Mouse (Mus musculus): Measurements from ENCODE around the gene Cela2a.

- TF ChIP-seq CTCF (IDR thresholded peaks at IDR 0.05; ENCODE audit: borderline replicate concordance, insufficient read depth, low read depth, low read length) (no peak), POLR2A (IDR thresholded peaks at IDR 0.05; ENCODE audit: borderline replicate concordance, insufficient read depth, low read length) (no peak)
Measured at GRCm38 (mm10) chr4:141867498-141867897, 41.5 kb upstream of the Cela2a start.

Measured in cerebellum, adult 2 months (tissue).